Mouse (Mus musculus) regulatory T cell (primary cell): ENCODE results near the gene Tbl1x.

Source experiments
- in situ Hi-C: fragments of 300-600 bp; cut with MboI, MseI; formaldehyde crosslinking; loops from one replicate; pipeline ENCODE4 v1.15.1; 2025; ENCODE audit warnings: high pct_unique_total_duplicates

Tbl1x gene

DNA sequence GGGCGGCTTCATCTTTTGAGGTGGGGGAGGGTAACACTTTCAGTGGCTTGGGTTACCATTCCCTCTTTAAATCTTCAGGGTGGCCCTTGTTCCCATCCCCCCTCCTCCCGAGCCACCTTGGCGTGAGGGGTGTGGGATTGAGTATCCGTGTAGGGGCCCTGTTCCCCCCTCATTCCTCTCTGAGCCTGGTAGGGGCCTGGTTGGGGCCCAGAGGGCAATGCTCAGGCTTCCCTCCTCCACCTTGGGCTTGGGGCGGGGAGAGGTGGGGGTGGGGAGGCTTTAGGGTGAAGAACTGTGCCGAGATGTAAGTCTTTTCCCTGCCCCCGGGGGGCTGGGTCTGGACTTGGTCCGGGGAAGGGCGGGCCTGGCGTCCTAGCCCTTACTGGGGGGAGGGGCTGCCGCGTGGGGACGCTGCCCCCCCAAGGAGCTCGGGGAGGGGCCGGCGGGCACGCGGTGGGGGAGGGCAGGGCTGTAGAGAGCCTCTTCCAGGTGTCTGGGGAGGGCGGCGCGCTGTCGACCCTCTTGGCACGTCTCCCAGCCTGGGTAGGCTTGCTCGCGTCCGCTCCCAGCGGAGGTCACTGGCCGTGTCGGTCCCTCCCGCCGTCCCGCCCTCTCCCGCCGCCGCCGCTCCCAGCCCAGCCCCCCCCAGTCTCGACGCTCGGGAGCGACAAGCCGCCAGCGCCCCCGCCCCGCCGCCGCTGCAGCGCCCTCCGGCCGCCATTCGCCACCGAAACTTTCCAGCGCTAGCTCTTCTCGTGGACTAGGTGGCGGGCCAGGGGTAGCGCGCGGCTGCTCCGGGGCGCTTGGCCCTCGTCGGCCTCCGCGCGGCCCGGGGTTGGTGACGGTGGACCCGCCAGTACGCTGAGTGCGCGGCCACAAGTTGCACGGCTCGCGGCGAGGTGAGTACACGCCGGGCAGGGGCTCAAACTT is at the start of gene Tbl1x:
Tbl1x (plus strand) TSS at position 643 of the 930 bp plus-strand sequence.
- in situ Hi-C loops: no loop called here

DNA sequence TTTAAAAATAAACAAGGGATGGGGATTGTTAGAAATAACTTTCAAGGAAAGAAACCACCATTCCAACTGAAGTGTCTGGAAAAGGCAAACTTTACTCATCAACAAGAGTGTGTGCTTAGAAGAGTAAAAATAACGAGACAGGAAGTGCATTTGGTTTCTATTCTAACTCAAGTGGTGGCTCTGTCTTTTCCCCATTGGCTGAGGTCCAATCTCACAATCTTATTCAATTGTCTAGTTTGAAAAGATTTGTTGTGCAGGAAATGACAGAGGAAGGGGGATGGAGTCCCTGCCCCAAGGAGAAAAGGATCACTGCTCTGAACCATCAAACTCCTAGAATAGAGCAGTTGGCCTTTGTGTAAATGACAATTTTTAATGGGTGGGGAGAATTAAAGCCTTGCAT is 41.6 kb upstream of the Tbl1x start:
- in situ Hi-C loops: no loop called here

GRCm38 (mm10) chrX:77472858-77473257 is 38.0 kb upstream of the Tbl1x start:
- in situ Hi-C loops: no loop called here

DNA sequence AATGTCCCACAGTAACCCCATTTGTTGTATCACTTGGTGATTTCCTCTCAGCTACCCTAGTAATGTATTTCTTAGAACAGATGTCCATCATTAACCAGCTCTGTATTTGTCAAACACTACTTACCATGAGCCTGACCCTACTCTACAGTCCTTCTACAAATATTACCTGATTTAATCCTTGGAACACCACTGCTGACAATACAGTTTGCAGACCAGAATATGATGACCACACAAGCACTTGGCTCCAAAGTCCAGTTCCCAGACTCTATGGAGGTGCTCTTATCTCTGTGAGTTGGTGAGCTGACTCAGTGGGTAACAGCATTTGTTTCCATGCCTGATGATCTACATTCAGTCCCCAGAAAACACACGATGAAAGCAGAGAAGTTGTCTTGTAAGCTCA is 37.3 kb upstream of the Tbl1x start:
- in situ Hi-C loops: no loop called here

GRCm38 (mm10) chrX:77474551-77474950 is 36.3 kb upstream of the Tbl1x start:
- in situ Hi-C loops: no loop called here

DNA sequence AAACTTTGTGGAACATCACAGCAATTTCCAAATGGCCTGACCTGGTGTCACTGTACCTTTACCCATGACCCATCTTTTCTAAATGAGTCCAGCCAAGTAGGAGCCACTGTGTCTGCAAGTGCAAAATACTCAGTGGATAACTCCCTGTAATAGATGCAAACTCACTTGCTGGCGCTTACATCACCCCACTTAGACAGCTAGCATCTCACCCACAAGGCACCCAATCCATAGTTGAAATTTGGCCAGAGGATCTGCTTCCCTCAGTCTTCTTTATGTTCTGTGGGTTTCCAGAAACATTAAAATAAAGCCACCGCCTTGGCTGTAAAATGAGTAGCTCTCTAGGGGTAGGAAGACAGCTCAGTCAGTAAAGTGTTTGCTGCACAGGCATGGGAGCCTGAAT is 33.3 kb upstream of the Tbl1x start:
- in situ Hi-C loops: no loop called here

- in situ Hi-C loops: no loop called here
Observed at GRCm38 (mm10) chrX:77487922-77488799, 22.7 kb upstream of the Tbl1x start.

GRCm38 (mm10) chrX:77490127-77490526 is 20.7 kb upstream of the Tbl1x start:
- in situ Hi-C loops: no loop called here

- in situ Hi-C loops: loop anchor here (5.0 kb wide), 1 partner anchor 72 kb away; no protein-coding TSS in a partner anchor
Observed at GRCm38 (mm10) chrX:77509149-77509548, 1.7 kb upstream of the Tbl1x start.

- in situ Hi-C loops: loop anchor here (5.0 kb wide), 1 partner anchor 72 kb away; no protein-coding TSS in a partner anchor
Observed at GRCm38 (mm10) chrX:77509776-77510175, 1.0 kb upstream of the Tbl1x start.

DNA sequence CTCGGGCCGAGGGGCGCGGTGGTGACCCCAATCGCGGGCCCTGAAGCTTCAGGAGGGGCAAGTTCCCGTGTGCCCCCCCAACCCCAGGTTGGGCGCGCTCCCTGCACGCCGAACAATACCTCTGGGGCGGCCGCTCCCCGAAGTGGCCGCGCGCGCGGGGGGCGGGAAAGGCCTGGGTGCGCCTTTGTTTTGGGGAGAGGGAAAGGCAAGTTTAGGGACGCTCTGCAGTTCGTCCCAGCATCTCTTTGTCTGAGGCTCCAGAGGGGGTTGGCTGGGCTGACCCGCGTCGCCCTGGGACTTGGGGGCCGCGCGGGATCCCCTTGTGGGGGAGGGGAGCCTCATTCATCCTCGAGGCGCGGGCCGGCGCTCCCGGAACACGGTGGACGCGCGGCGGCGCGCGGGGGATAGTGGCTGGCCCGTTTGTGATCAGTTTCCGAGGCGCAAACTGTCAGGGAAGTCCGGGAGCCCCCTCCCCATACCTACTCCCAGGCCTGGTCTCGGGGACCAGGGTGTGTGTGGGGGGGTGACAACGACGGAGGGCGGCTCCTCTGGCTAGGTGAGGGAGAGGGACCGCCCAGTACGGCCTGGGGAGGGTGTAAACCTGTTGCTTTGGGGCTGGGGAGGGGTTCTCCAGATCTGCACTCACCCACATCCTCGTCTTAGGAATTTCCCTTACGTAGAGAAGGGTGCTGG is 634 bp downstream of the Tbl1x start:
- in situ Hi-C loops: no loop called here

- in situ Hi-C loops: no loop called here
Observed at GRCm38 (mm10) chrX:77511994-77512485, 1.2 kb downstream of the Tbl1x start.

DNA sequence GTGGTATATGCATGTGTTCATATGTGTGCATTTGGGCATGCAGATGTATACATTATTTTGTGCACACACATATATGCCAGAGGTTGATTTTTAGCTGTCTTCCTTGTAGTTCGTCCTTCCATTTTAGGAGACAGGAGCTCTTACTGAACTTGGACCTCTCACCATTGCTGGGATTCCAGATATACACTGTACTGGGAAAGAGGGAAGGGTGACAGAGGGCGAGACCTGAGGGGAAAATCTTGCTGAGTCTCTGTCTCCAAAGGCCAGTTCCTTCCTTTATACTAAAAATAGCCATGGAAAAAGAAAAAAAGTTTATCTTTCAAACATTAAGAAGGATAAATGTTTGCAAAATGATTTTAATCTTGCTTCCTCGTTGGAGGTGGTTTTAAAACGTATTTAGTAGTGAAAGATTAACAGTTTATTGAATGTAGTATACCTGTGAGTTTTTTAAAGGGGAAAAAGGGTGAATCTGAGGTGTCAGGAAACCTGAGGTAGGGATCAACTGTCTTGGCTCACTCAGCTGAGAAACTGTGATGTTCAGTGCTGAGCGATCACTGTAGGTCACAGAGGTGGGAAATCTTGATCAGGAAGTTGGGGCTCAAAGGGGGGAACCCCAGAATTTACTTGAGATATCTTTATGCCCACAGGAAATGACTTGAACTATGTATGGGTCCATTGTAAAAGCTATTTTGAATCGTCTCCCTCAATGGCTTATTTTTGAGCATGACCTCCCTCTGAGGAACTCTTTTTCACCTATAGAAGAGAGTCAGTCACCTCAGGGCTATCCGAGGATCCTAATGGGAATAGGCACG is 6.7 kb downstream of the Tbl1x start:
- in situ Hi-C loops: no loop called here

DNA sequence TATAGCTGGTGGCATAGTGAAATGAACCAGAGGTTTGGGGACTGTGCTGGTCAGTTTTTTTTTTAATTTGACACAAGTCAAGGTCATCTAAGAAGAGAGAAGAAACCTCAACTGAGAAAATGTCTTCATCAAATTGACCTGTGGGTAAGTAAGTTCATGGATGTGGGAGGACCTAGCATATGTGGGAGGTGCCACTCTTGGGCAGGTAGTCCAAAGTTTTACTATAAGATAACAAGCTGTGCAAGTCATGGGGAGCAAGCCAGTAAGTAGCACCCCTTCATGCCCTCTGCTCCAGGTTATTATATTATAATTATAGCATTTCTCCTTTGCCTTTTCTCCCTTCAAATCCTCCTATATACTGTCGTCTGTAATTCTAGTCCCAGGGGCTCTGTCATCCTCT is 8.1 kb downstream of the Tbl1x start:
- in situ Hi-C loops: no loop called here

DNA sequence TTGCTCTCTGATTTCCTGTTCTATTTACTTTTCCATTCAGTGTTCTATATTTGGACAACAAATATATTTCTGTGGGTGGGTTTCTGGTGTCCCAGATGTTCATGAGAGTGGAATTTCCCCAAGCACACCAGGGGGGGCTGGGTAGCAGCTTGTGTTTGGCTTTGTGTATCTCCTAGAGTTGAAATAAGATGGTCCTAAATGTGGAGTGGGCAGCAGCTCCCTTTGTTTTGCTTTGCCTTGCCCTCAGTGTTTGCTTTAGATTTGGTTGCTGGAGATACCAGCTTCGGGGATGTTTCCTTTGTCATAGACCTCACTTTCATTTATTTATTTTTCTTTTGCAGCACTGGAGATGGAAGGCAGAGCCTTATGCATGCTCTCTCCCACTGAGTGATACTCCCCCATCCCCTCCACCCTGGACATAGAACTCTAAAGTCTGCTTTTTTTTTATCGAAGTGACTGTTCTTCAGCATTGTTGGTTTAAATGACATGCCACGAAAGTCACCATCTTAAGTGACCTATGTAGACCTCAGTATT is 12.1 kb downstream of the Tbl1x start:
- in situ Hi-C loops: no loop called here

DNA sequence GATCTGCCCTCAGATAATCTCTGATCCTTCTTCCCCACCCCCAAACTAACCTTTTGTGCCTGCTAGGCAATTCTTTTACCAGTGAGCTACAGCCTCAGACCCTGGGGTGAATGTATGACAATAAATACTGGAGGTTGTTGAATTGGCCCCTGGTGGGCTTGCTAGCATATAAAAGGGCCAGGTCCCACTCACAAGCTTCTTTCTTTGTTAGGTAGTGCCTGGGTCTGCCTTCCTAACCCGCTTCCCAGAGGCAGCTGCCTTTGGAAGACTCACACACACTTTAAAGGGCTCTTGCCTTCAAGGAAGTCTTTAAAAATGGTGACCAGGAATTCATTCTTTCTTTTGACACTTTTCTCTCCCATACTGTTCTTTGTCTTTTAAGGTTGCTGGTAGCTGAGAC is 14.4 kb downstream of the Tbl1x start:
- in situ Hi-C loops: no loop called here

DNA sequence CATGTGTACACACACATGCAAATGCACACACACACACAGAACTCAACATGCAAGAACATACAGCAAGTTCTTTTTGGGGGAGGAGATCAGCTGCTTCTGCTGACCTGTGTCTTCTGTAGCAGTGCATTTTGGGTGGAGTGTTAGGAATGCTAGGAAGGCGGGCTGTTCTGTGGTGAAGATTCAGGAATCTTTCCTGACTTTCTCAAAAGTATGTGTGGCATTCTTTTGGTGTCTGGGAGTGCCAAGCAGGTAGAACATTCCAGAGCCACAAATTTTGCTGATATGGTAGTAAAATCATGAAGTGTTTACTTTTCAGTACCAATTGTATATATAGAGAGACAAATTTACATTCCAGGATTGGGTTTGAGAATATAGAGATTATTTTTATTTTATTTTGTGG is 17.6 kb downstream of the Tbl1x start:
- in situ Hi-C loops: no loop called here

GRCm38 (mm10) chrX:77530997-77531396 is 20.2 kb downstream of the Tbl1x start:
- in situ Hi-C loops: loop anchor here (10.0 kb wide), 1 partner anchor 606 kb away; no protein-coding TSS in a partner anchor

- in situ Hi-C loops: loop anchor here (10.0 kb wide), 1 partner anchor 609 kb away; no protein-coding TSS in a partner anchor
Observed at GRCm38 (mm10) chrX:77533922-77534321, 23.1 kb downstream of the Tbl1x start.

DNA sequence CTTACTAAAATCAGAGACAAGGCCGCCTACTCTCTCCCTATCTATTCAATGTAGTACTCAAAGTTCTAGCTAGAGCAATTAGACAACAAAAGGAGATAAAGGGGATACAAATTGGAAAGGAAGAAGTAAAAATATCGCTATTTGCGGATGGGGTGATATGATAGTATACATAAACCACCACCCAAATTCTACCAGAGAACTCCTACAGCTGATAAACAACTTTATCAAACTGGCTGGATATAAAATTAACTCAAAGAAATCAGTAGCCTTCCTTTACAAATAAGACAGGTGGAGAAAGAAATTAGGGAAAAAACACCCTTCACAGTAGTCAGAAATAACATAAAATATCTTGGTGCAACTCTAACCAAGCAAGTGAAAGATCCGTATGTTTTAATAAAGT is 29.0 kb downstream of the Tbl1x start:
- in situ Hi-C loops: loop anchor here (10.0 kb wide), 1 partner anchor 615 kb away; no protein-coding TSS in a partner anchor
